Mouse (Mus musculus) stomach, postnatal 0 days (tissue): ENCODE data around the gene Scamp3. TPM values are rescaled to one million over a fixed set of nuclear protein-coding genes. Genes with fewer than 3 reads are reported as not detected.

ENCODE experiments used
- ATAC-seq: fragments of 200-750 bp; cut with Nextera tagmentation; 2 replicates; pipeline ENCODE4 v1.8.0; 2017; ENCODE audit not compliant: low FRiP score, low TSS enrichment
- DNase-seq: peaks from one replicate; pipeline ENCODE4 v3.0.0-alpha.2; 2016; ENCODE audit warnings: low spot score
- H3K27ac ChIP-seq: fragments of 300-500 bp; sonication (generic); replicated peaks from 2 replicates; pipeline ENCODE4 v1.5.1; 2014; ENCODE audit warnings: mild to moderate bottlenecking, control low read depth
- H3K27me3 ChIP-seq: fragments of 300-500 bp; sonication (generic); 2 replicates; pipeline ENCODE4 v1.6.1; 2014; ENCODE audit warnings: low read length; ENCODE audit not compliant: control insufficient read depth, insufficient read depth
- H3K36me3 ChIP-seq: fragments of 300-500 bp; sonication (generic); 2 replicates; pipeline ENCODE4 v1.6.1; 2014; ENCODE audit warnings: low read length, mixed read lengths; ENCODE audit not compliant: control insufficient read depth, insufficient read depth
- H3K4me1 ChIP-seq: fragments of 300-500 bp; sonication (generic); replicated peaks from 2 replicates; pipeline ENCODE4 v1.6.1; 2014; ENCODE audit warnings: antibody characterized with exemption; ENCODE audit not compliant: control insufficient read depth, insufficient read depth
- H3K4me2 ChIP-seq: fragments of 300-500 bp; sonication (generic); replicated peaks from 2 replicates; pipeline ENCODE4 v1.6.1; 2014; ENCODE audit warnings: low read depth, mild to moderate bottlenecking, control low read depth, moderate library complexity
- H3K4me3 ChIP-seq: fragments of 300-500 bp; sonication (generic); 2 replicates; pipeline ENCODE4 v1.5.1; 2014; ENCODE audit warnings: low read depth, low read length, control low read depth
- H3K9ac ChIP-seq: fragments of 300-500 bp; sonication (generic); 2 replicates; pipeline ENCODE4 v1.6.1; 2014; ENCODE audit warnings: mild to moderate bottlenecking, low read length, control low read depth, mixed read lengths
- H3K9me3 ChIP-seq: fragments of 300-500 bp; sonication (generic); 2 replicates; pipeline ENCODE4 v1.6.1; 2016; ENCODE audit warnings: low read length; ENCODE audit not compliant: control insufficient read depth
- CTCF ChIP-seq: IDR thresholded peaks from 2 replicates; pipeline ENCODE4 v1.5.1; 2016; ENCODE audit warnings: antibody characterized with exemption, low read depth, mild to moderate bottlenecking, moderate library complexity
- EP300 ChIP-seq: optimal IDR thresholded peaks from 2 replicates; pipeline ENCODE3; 2016; ENCODE audit warnings: antibody characterized with exemption
- WGBS: fragments of 180-500 bp; shearing (Covaris S2); extraction: QIAGEN DNeasy Blood & Tissue Kit; methylation state at CpG from one replicate; pipeline ENCODE4 v1.1.7; 2014; 5-methylcytosine and 5-hydroxymethylcytosine counted together
- microRNA counts: library from miRNA; unstranded; fragments of <30 nt; microRNA quantifications from one replicate; lab custom pipeline; 2015
- microRNA-seq: library from miRNA; unstranded; fragments of <30 nt; microRNA quantifications from one replicate; pipeline ENCODE4, GENCODE M21; 2016
- polyA plus RNA-seq: library from polyadenylated mRNA; unstranded; fragments of >200 nt; fragmentation: Nextera tagmentation; extraction: Ambion mirVana; gene quantifications from 2 replicates; pipeline ENCODE4 v1.2.1, GENCODE M21; 2015

Scamp3 gene
- polyA plus RNA-seq, 1 experiment from 2014 or later: 65.4 TPM

- Histone ChIP-seq H3K9ac (no peak overlapping the region), H3K4me3 (peak overlapping the region; percentile 38; the same call in 1 of the 2 replicates), H3K36me3 (no peaks in the 10 kb centered on the region), H3K4me1 (peaks cover 3% of the 10 kb centered on the region; the same call in 1 of the 2 replicates), H3K4me2 (peak overlapping the region; percentile 61), H3K27me3 (no peaks in the 10 kb centered on the region), H3K27ac (no peak overlapping the region), H3K9me3 (no peaks in the 10 kb centered on the region)
- TF ChIP-seq EP300 (no peak), CTCF (no peak)
- ATAC-seq: no peak
- 68% methylated on average over 2 of the region's 2 CpGs for WGBS
- DNase-seq: no peak
These were observed 53.3 kb downstream of the Scamp3 start for GRCm38 (mm10) chr3:89230561-89230960.

DNA sequence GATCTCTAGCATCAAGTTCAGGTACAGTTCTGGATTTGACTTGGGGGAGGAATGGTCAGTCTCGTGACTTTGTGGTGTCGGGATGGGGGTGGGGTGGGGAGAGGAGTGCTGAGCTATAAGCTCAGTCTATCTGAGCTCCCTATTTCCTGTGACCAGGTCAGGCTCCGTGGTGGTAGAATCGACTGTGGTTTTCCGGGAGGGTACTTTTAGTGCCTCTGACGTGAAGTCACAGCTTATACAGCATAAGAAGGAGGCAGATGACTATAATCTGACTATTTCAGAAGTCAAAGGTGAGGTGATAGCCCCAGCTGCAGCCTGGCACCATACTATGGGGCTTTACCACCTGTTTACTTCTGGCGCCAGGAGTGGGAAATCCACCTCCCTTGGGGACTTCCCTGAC lies 54.1 kb downstream of the Scamp3 start:
- TF ChIP-seq CTCF (no peak), EP300 (no peak)
- DNase-seq (peak; percentile 35), ATAC-seq (no peak)
- Histone ChIP-seq H3K4me1 (peaks cover 3% of the 10 kb centered on the region; the same call in 1 of the 2 replicates), H3K4me2 (peak overlapping the region; percentile 61), H3K36me3 (no peaks in the 10 kb centered on the region), H3K9me3 (no peaks in the 10 kb centered on the region), H3K27me3 (no peaks in the 10 kb centered on the region), H3K27ac (peak overlapping the region; percentile 89; the same call in 1 of the 2 replicates), H3K4me3 (peak overlapping the region; percentile 38), H3K9ac (peak overlapping the region; percentile 45)
- WGBS: 45% methylated on average over 7 of the region's 7 CpGs

DNA sequence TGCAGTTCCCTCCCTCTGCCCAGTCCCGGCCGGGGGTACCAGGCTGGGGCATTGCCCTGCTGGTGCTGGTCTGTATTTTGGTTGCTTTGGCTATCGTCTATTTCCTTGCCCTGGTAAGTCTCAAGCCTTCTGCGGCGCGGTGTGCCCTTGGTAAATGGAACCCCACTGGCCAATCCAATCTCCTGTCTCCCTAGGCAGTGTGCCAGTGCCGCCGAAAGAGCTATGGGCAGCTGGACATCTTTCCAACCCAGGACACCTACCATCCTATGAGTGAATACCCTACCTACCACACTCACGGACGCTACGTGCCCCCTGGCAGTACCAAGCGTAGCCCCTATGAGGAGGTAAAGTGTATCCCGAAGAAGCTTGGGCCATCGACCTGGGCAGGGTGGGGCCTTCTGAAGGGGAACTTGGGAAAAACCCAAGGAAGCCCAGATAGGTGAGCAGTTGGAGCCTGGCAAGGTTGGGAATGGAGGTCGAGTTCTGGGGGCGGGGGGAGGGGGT lies 54.6 kb downstream of the Scamp3 start:
- ATAC-seq (no peak), DNase-seq (peak; percentile 34)
- no peaks in the 10 kb centered on the region for H3K27me3 ChIP-seq
- H3K9me3 ChIP-seq: no peaks in the 10 kb centered on the region
- peaks cover 3% of the 10 kb centered on the region; the same call in 1 of the 2 replicates for H3K4me1 ChIP-seq
- TF ChIP-seq EP300 (no peak), CTCF (no peak)
- H3K4me3 ChIP-seq: peak overlapping the region; percentile 38
- H3K9ac ChIP-seq: peak overlapping the region; percentile 45
- 62% methylated on average over 16 of the region's 16 CpGs for WGBS
- H3K36me3 ChIP-seq: no peaks in the 10 kb centered on the region
- peak overlapping the region; percentile 89 for H3K27ac ChIP-seq
- peak overlapping the region; percentile 61 for H3K4me2 ChIP-seq

MicroRNAs encoded within 50 kb of the gene (microRNA counts, 519-probe panel; counts per million panel counts)
- microRNA mmu-miR-92b (lab: Ali Mortazavi, UCI): not detected

Small RNA genes within 50 kb of the gene (microRNA-seq; reads per million reads assigned to microRNA genes)
- 45.7 reads per million, percentile 34 among the genes with 10 or more reads in this experiment for gene Mir92b

Other genes starting within 250 kb of the Scamp3 start
- gene Ash1l, start 226.9 kb upstream of the Scamp3 start, polyA plus RNA-seq: 8.6 and 9.2 TPM in 2 replicates
- 99.0 and 105 TPM in 2 replicates for gene Dap3, start 226.3 kb upstream of the Scamp3 start, polyA plus RNA-seq
- gene Rusc1, start 84.2 kb upstream of the Scamp3 start, polyA plus RNA-seq: 19.4 and 22.0 TPM in 2 replicates
- gene Gm43738, start 76.4 kb upstream of the Scamp3 start, polyA plus RNA-seq: 0.17 TPM in 1 of 2 replicates, not detected in the other
- 372 and 379 TPM in 2 replicates for gene Fdps, start 75.5 kb upstream of the Scamp3 start, polyA plus RNA-seq
- gene Pklr, start 41.3 kb upstream of the Scamp3 start, polyA plus RNA-seq: 6.6 and 6.8 TPM in 2 replicates
- 0.45 and 0.71 TPM in 2 replicates for gene Hcn3, start 17.3 kb upstream of the Scamp3 start, polyA plus RNA-seq
- 10.2 and 11.3 TPM in 2 replicates for gene Clk2, start 12.7 kb upstream of the Scamp3 start, polyA plus RNA-seq
- gene Fam189b, start 5.7 kb downstream of the Scamp3 start, polyA plus RNA-seq: 7.5 and 9.1 TPM in 2 replicates
- gene Gba, start 25.5 kb downstream of the Scamp3 start, polyA plus RNA-seq: 98.5 and 112 TPM in 2 replicates
- 25.5 and 31.1 TPM in 2 replicates for gene Thbs3, start 37.7 kb downstream of the Scamp3 start, polyA plus RNA-seq
- gene Mtx1, start 49.6 kb downstream of the Scamp3 start, polyA plus RNA-seq: 129 and 133 TPM in 2 replicates
- gene Muc1, start 51.6 kb downstream of the Scamp3 start, polyA plus RNA-seq: 212 and 255 TPM in 2 replicates
- gene Krtcap2, start 68.5 kb downstream of the Scamp3 start, polyA plus RNA-seq: 266 and 314 TPM in 2 replicates
- gene Trim46, start 68.8 kb downstream of the Scamp3 start, polyA plus RNA-seq: 2.7 and 3.3 TPM in 2 replicates
- 140 and 152 TPM in 2 replicates for gene Dpm3, start 81.9 kb downstream of the Scamp3 start, polyA plus RNA-seq
- gene Slc50a1, start 93.1 kb downstream of the Scamp3 start, polyA plus RNA-seq: 107 and 113 TPM in 2 replicates
- 34.8 and 36.6 TPM in 2 replicates for gene Efna1, start 103.7 kb downstream of the Scamp3 start, polyA plus RNA-seq
- gene Efna3, start 145.5 kb downstream of the Scamp3 start, polyA plus RNA-seq: 25.8 and 29.2 TPM in 2 replicates
- gene Efna4, start 160.6 kb downstream of the Scamp3 start, polyA plus RNA-seq: 8.9 and 11.7 TPM in 2 replicates
- 43.0 and 44.8 TPM in 2 replicates for gene Adam15, start 172.5 kb downstream of the Scamp3 start, polyA plus RNA-seq
- gene Dcst2, start 184.5 kb downstream of the Scamp3 start, polyA plus RNA-seq: 0.33 and 0.41 TPM in 2 replicates
- gene Dcst1, start 187.8 kb downstream of the Scamp3 start, polyA plus RNA-seq: 0.29 and 0.36 TPM in 2 replicates
- gene Zbtb7b, start 217.3 kb downstream of the Scamp3 start, polyA plus RNA-seq: 7.9 and 9.1 TPM in 2 replicates
- not detected in 2 replicates for gene Lenep, start 225.3 kb downstream of the Scamp3 start, polyA plus RNA-seq
- 20.9 and 22.6 TPM in 2 replicates for gene Flad1, start 234.4 kb downstream of the Scamp3 start, polyA plus RNA-seq
- 158 and 179 TPM in 2 replicates for gene Cks1b, start 240.9 kb downstream of the Scamp3 start, polyA plus RNA-seq
- gene Shc1, start 241.0 kb downstream of the Scamp3 start, polyA plus RNA-seq: 42.6 and 49.0 TPM in 2 replicates